Mouse (Mus musculus) adrenal gland, postnatal 4 days (tissue): ENCODE measurements around the gene Nip7. TPM values are rescaled to one million over a fixed set of nuclear protein-coding genes. Genes with fewer than 3 reads are reported as not detected.
A peak's percentile ranks its signal among the peaks of the same experiment; 100 is the strongest.
"Not testable (repeated sequence)": the region's sequence is repeated elsewhere in the genome, so short reads cannot be mapped to it uniquely, and the experiment has no call there.

Experiments used
- DNase-seq, 2 experiments: peaks; one replicate each; pipeline ENCODE4 v3.0.0; 2021 to 2022; ENCODE audit warnings: low spot score in 2 of 2, mixed read lengths in 2 of 2
- long read RNA-seq, 2 experiments: library from polyadenylated mRNA; stranded (forward); transcript quantifications; one replicate each; pipeline ENCODE4 v2.0.0; 2021
- total RNA-seq, 2 experiments: library from RNA; stranded (reverse); gene quantifications; 2 replicates each; pipeline ENCODE4 v1.2.3; 2021

Gene Nip7
- 10 to 100 TPM; 57.7 to 60.0 TPM for total RNA-seq
- long read RNA-seq, experiment 1, transcript Nip7-201 (5 exons, 3,036 nt), result major isoform, 15 of 19 reads
- long read RNA-seq, experiment 1, partial matches to known transcripts, result 2 of 19 reads
- long read RNA-seq, experiment 1, other reads (novel, unspliced or antisense), result 2 of 19 reads
- long read RNA-seq, experiment 2, transcript Nip7-201 (5 exons, 3,036 nt), result major isoform, 30 of 34 reads
- long read RNA-seq, experiment 2, partial matches to known transcripts, result 1 of 34 reads
- long read RNA-seq, experiment 2, other reads (novel, unspliced or antisense), result 3 of 34 reads

- peak; percentile 77 to 92 for DNase-seq
Measured at GRCm38 (mm10) chr8:107056076-107056972, at the start of gene Nip7, which contains the start of gene Cog8. Nip7 (plus strand) TSS chr8:107056877. Cog8 (minus strand) TSS chr8:107056689.

- DNase-seq, result no peak
Measured at GRCm38 (mm10) chr8:107007795-107008194, 48.9 kb upstream of the Nip7 start.

- no peak for DNase-seq
Measured at GRCm38 (mm10) chr8:107012666-107013065, 44.0 kb upstream of the Nip7 start.

- DNase-seq, result no peak
Measured at GRCm38 (mm10) chr8:107014915-107015314, 41.8 kb upstream of the Nip7 start.

- peak in 1 of 2 experiments; percentile 29 for DNase-seq
Measured at GRCm38 (mm10) chr8:107023479-107023878, 33.2 kb upstream of the Nip7 start.

- DNase-seq, result no peak
Measured at GRCm38 (mm10) chr8:107029310-107029709, 27.4 kb upstream of the Nip7 start.

- no peak for DNase-seq
Measured at GRCm38 (mm10) chr8:107030058-107030457, 26.6 kb upstream of the Nip7 start.

- DNase-seq, result peak; percentile 97
Measured at GRCm38 (mm10) chr8:107030650-107031576, 25.8 kb upstream of the Nip7 start, which contains the start of gene Vps4a. Vps4a (plus strand) TSS chr8:107031222.

- no peak for DNase-seq
Measured at GRCm38 (mm10) chr8:107031577-107032090, 25.0 kb upstream of the Nip7 start.

- DNase-seq, result not testable (repeated sequence)
Measured at GRCm38 (mm10) chr8:107033609-107034008, 23.1 kb upstream of the Nip7 start.

- DNase-seq, result no peak
Measured at GRCm38 (mm10) chr8:107035641-107036040, 21.0 kb upstream of the Nip7 start.

- DNase-seq, result no peak
Measured at GRCm38 (mm10) chr8:107036626-107037025, 20.1 kb upstream of the Nip7 start.

- no peak for DNase-seq
Measured at GRCm38 (mm10) chr8:107040632-107041031, 16.0 kb upstream of the Nip7 start.

- DNase-seq, result no peak
Measured at GRCm38 (mm10) chr8:107045478-107045877, 11.2 kb upstream of the Nip7 start.

GRCm38 (mm10) chr8:107046976-107047375, 9.7 kb upstream of the Nip7 start:
- DNase-seq, result no peak

GRCm38 (mm10) chr8:107048061-107048941, 8.4 kb upstream of the Nip7 start, which contains the start of gene Pdf:
Pdf (minus strand) TSS chr8:107048614.
- DNase-seq, result peak; percentile 61 to 69

GRCm38 (mm10) chr8:107049480-107049879, 7.2 kb upstream of the Nip7 start:
- no peak for DNase-seq

- DNase-seq, result no peak
Measured at GRCm38 (mm10) chr8:107052046-107052445, 4.6 kb upstream of the Nip7 start.

- DNase-seq, result no peak
Measured at GRCm38 (mm10) chr8:107056973-107057369, 294 bp downstream of the Nip7 start.

GRCm38 (mm10) chr8:107062613-107063012, 5.9 kb downstream of the Nip7 start:
- no peak for DNase-seq
